Comparison of ENCODE assay signal across 30 mouse cellular contexts in the genomic region with DNA sequence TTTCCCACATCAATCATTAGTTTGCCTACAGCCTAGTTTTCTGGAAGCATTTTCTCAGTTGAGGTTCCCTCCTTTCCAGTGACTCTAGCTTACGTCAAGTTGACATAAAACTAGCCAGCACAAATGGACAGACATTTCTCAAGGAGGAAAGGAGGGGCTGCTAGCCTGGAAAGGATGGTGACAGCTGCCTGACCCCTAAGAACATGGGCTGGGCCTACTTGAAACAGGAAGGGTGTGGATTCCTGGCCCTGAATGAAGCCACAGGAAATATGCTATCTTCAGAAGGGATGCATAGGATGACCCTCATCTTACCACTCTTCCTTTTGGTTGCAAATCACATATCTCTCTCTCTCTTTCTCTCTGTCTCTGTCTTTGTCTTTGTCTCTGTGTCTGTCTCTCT.
DNase-seq lines count a peak whose midpoint lies in the region; ATAC-seq lines count a peak whose summit lies in the region.
"Had no signal": no experiment of that assay in that cellular context is flagged by ENCODE, and none has a peak within 500 bp of the region (broad histone marks: within the 10 kb centered on the region; RNA-seq: fewer than 3 reads in every experiment).

No protein-coding gene starts in this region.

- H3K9me3 ChIP-seq in heart, embryonic 10.5 days = no peaks in the 10 kb centered on the region
- no peaks in the 10 kb centered on the region for H3K9me3 ChIP-seq in kidney, embryonic 14.5 days (ENCODE audit: control insufficient read depth, low read length)
- H3K9me3 ChIP-seq: embryonic facial prominence, embryonic 13.5 days; embryonic facial prominence, embryonic 15.5 days; forebrain, embryonic 10.5 days; forebrain, embryonic 12.5 days; G1E had no signal

- WGBS in heart, embryonic 10.5 days = 52% methylated on average over 1 of the region's 1 CpGs
- 74% methylated on average over 1 of the region's 1 CpGs for WGBS in kidney, embryonic 14.5 days

- DNase-seq in heart, embryonic 10.5 days (ENCODE audit: low spot score) = peak; percentile 10
- DNase-seq in heart, postnatal 4 days = no peak
- peak; percentile 16 for DNase-seq in lung, postnatal 10 days
- DNase-seq in lung, postnatal 25 days (ENCODE audit: low spot score) = no peak
- DNase-seq in 416B (ENCODE audit: low read depth) = peak; percentile 14
- DNase-seq: adrenal gland, adult 8-10 months; adrenal gland, postnatal 14 days; adrenal gland, postnatal 36 days; B cell, adult 2 months; cerebellum, adult 11 months; cerebellum, adult 18-20 months; cerebellum, adult 8-10 months; cerebellum, adult 9-11 months; cerebellum, postnatal 14 days; cerebellum, postnatal 36 days; embryo, embryonic 11 days had no signal

- no peaks in the 10 kb centered on the region for H3K27me3 ChIP-seq in heart, embryonic 10.5 days (ENCODE audit: insufficient read depth, poor library complexity, severe bottlenecking)
- H3K27me3 ChIP-seq in kidney, embryonic 14.5 days (ENCODE audit: control insufficient read depth, insufficient read depth, low read length) = peaks cover 9% of the 10 kb centered on the region
- H3K27me3 ChIP-seq: CH12.LX; embryonic facial prominence, embryonic 13.5 days; embryonic facial prominence, embryonic 15.5 days; Patski had no signal

- no peak overlapping the region for H3K27ac ChIP-seq in heart, embryonic 10.5 days
- peak overlapping the region; percentile 25; the same call in 1 of the 2 replicates for H3K27ac ChIP-seq in brown adipose tissue, adult 24 weeks (replicated peaks; ENCODE audit: low read depth, low read length)
- no peak overlapping the region for H3K27ac ChIP-seq in kidney, embryonic 14.5 days (ENCODE audit: low read depth, low read length)
- H3K27ac ChIP-seq: embryonic facial prominence, embryonic 13.5 days; embryonic facial prominence, embryonic 15.5 days; forebrain, embryonic 10.5 days; forebrain, embryonic 12.5 days had no signal

- no peak overlapping the region for H3K4me2 ChIP-seq in kidney, embryonic 14.5 days (replicated peaks; ENCODE audit: low read depth, low read length)
- H3K4me2 ChIP-seq: embryonic facial prominence, embryonic 13.5 days; embryonic facial prominence, embryonic 15.5 days; forebrain, embryonic 12.5 days had no signal

- no peak for ATAC-seq in kidney, embryonic 14.5 days (ENCODE audit: low FRiP score, low TSS enrichment)
- ATAC-seq: activated CD4-positive, CD25-positive, alpha-beta regulatory T cell, adult 4 months; CD4-positive, CD25-positive, alpha-beta regulatory T cell, adult 4 months; forebrain, embryonic 14.5 days; forebrain, embryonic 16.5 days; Patski had no signal

- no peak overlapping the region for H3K4me3 ChIP-seq in heart, embryonic 10.5 days
- no peak overlapping the region for H3K4me3 ChIP-seq in brown adipose tissue, adult 24 weeks (ENCODE audit: insufficient read depth, low read depth, low read length)
- no peak overlapping the region for H3K4me3 ChIP-seq in kidney, embryonic 14.5 days (ENCODE audit: low read length)
- H3K4me3 ChIP-seq: embryonic facial prominence, embryonic 13.5 days; embryonic facial prominence, embryonic 15.5 days; erythroblast, embryonic 14.5 days; forebrain, embryonic 10.5 days; forebrain, embryonic 12.5 days had no signal

- H3K36me3 ChIP-seq in heart, embryonic 10.5 days = no peaks in the 10 kb centered on the region
- H3K36me3 ChIP-seq in kidney, embryonic 14.5 days (ENCODE audit: control insufficient read depth, insufficient read depth, low read length) = no peaks in the 10 kb centered on the region
- H3K36me3 ChIP-seq: embryonic facial prominence, embryonic 13.5 days; embryonic facial prominence, embryonic 15.5 days; forebrain, embryonic 10.5 days; forebrain, embryonic 12.5 days; G1E had no signal

- no peaks in the 10 kb centered on the region for H3K4me1 ChIP-seq in heart, embryonic 10.5 days
- H3K4me1 ChIP-seq in brown adipose tissue, adult 24 weeks (ENCODE audit: control insufficient read depth, insufficient read depth, insufficient read length, low read length) = peaks cover 35% of the 10 kb centered on the region
- H3K4me1 ChIP-seq in kidney, embryonic 14.5 days (ENCODE audit: control insufficient read depth, insufficient read depth, low read length) = no peaks in the 10 kb centered on the region
- H3K4me1 ChIP-seq: embryonic facial prominence, embryonic 13.5 days; forebrain, embryonic 10.5 days; forebrain, embryonic 12.5 days had no signal

- no peak overlapping the region for H3K9ac ChIP-seq in kidney, embryonic 14.5 days (ENCODE audit: low read depth, low read length)
- H3K9ac ChIP-seq: embryonic facial prominence, embryonic 13.5 days; embryonic facial prominence, embryonic 15.5 days; forebrain, embryonic 12.5 days had no signal

Comparison
In these comparisons a context has a peak if more than half of its experiments do, and no peak if none do; other contexts are left out.
1. DNase-seq: peak in heart, embryonic 10.5 days (single experiment), lung, postnatal 10 days (single experiment) and 416B (single experiment); none in heart, postnatal 4 days (single experiment) and lung, postnatal 25 days (single experiment).